Mouse (Mus musculus): ENCODE measurements at regions not wholly inside any gene's neighbourhood (a gene's known extent, or its start where the extent isn't known, plus 50 kb on each side); places are given as distances from the start of the nearest gene placed in this dataset.

- Histone ChIP-seq H3K4me1 (ENCODE audit: control insufficient read depth, insufficient read depth, low read length) (no peaks in the 10 kb centered on the region), H3K27ac (ENCODE audit: low read length) (no peak overlapping the region), H3K9ac (ENCODE audit: low read length) (no peak overlapping the region), H3K9me3 (replicated peaks; ENCODE audit: control insufficient read depth, low read length) (no peaks in the 10 kb centered on the region), H3K4me2 (ENCODE audit: low read depth, low read length) (no peak overlapping the region), H3K4me3 (replicated peaks; ENCODE audit: low read length) (no peak overlapping the region), H3K36me3 (ENCODE audit: control insufficient read depth, insufficient read depth, low read length) (no peaks in the 10 kb centered on the region), H3K27me3 (ENCODE audit: control insufficient read depth, insufficient read depth, low read length) (no peaks in the 10 kb centered on the region)
- 84% methylated on average over 5 of the region's 5 CpGs for WGBS
- ATAC-seq (ENCODE audit: insufficient read depth, low FRiP score), result no peak
These were observed 56.0 kb upstream of the Map1b start for GRCm38 (mm10) chr13:99572381-99572780.

Measured in stomach, embryonic 16.5 days (tissue).